Mouse (Mus musculus): ENCODE data around the gene Acvr1c.

- TF ChIP-seq CTCF (IDR thresholded peaks at IDR 0.05; ENCODE audit: low read depth) (no peak), EP300 (IDR thresholded peaks at IDR 0.05; ENCODE audit: low read depth) (no peak)
These were observed 21.0 kb downstream of the Acvr1c start for GRCm38 (mm10) chr2:58336730-58337129.
